ENCODE assay signal across 8 mouse cellular contexts in the genomic region with DNA sequence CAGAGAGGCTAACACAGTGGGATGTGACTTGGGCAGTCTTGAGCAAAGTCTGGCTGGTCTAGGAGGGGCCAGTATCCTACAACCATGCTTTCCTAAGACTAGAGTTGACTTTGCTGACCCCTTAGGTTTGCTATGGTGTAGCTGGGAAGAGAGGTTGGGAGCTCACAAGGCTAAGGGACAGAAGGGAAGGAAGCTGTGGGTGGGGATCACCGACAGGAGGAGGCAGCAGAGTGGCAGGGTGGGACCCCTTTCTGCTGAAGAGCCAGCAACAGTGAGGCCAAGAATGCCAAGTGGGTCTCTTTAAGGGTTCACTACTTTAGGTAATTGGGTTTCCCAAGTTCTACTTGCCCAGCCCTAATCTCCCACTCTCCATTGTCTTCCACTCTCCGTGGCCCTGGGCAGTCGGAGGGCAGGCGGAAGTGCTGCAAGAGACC.
DNase-seq lines count a peak whose midpoint lies in the region; ATAC-seq and TF ChIP-seq lines count a peak whose summit lies in the region.

No protein-coding gene starts in this region.

- no peak for ATAC-seq in embryonic facial prominence, embryonic 13.5 days (ENCODE audit: insufficient number of reproducible peaks, insufficient read depth, low FRiP score, low TSS enrichment, low read depth)
- peak; percentile 48 for ATAC-seq in hindbrain, postnatal 0 days
- 0 out of 2 replicates have a peak, but pooled peaks have one; percentile 9 for ATAC-seq in midbrain, embryonic 14.5 days (ENCODE audit: low FRiP score, low TSS enrichment)

- TF ChIP-seq CTCF in heart, adult 2 months (IDR thresholded peaks at IDR 0.05) = peak; percentile 22; the same call in 1 of the 2 replicates
- TF ChIP-seq CTCF in hindbrain, postnatal 0 days (IDR thresholded peaks at IDR 0.05; ENCODE audit: low read depth) = 0 out of 2 replicates have a peak, but pooled peaks have one; percentile 12

- H3K9ac ChIP-seq in heart, adult 2 months (ENCODE audit: low read depth, low read length) = no peak overlapping the region
- H3K9ac ChIP-seq in embryonic facial prominence, embryonic 13.5 days = peak overlapping the region; percentile 76
- peak overlapping the region; percentile 56; the same call in 1 of the 2 replicates for H3K9ac ChIP-seq in hindbrain, postnatal 0 days (replicated peaks; ENCODE audit: low read length)
- H3K9ac ChIP-seq in midbrain, embryonic 14.5 days (replicated peaks; ENCODE audit: low read length) = peak overlapping the region; percentile 74; the same call in 1 of the 2 replicates

- peak overlapping the region; percentile 94 for H3K27ac ChIP-seq in heart, adult 2 months
- H3K27ac ChIP-seq in embryonic facial prominence, embryonic 13.5 days = peak overlapping the region; percentile 87
- peak overlapping the region; percentile 74 for H3K27ac ChIP-seq in hindbrain, postnatal 0 days
- peak overlapping the region; percentile 99 for H3K27ac ChIP-seq in midbrain, embryonic 14.5 days (replicated peaks; ENCODE audit: low read depth, low read length)

- peak overlapping the region; percentile 89 for H3K4me2 ChIP-seq in embryonic facial prominence, embryonic 13.5 days
- H3K4me2 ChIP-seq in hindbrain, postnatal 0 days (ENCODE audit: low read depth, low read length) = peak overlapping the region; percentile 78
- H3K4me2 ChIP-seq in midbrain, embryonic 14.5 days (ENCODE audit: low read length) = peak overlapping the region; percentile 63

- H3K27me3 ChIP-seq in heart, adult 2 months (ENCODE audit: control insufficient read depth, insufficient read depth, low read length) = no peaks in the 10 kb centered on the region
- no peaks in the 10 kb centered on the region for H3K27me3 ChIP-seq in embryonic facial prominence, embryonic 13.5 days
- H3K27me3 ChIP-seq in hindbrain, postnatal 0 days (ENCODE audit: insufficient read depth, low read length) = no peaks in the 10 kb centered on the region
- H3K27me3 ChIP-seq in midbrain, embryonic 14.5 days (ENCODE audit: control insufficient read depth, insufficient read depth, low read length) = no peaks in the 10 kb centered on the region

- TF ChIP-seq EP300 in heart, adult 2 months (IDR thresholded peaks at IDR 0.05; ENCODE audit: insufficient read depth, low read depth, low read length) = no peak

- H3K4me1 ChIP-seq in heart, adult 2 months (ENCODE audit: control insufficient read depth, insufficient read depth, low read length) = peaks cover 11% of the 10 kb centered on the region
- H3K4me1 ChIP-seq in embryonic facial prominence, embryonic 13.5 days = peaks cover 23% of the 10 kb centered on the region
- peaks cover 17% of the 10 kb centered on the region; the same call in 1 of the 2 replicates for H3K4me1 ChIP-seq in hindbrain, postnatal 0 days (ENCODE audit: insufficient read depth, low read length)
- H3K4me1 ChIP-seq in midbrain, embryonic 14.5 days (ENCODE audit: control insufficient read depth, insufficient read depth, low read length) = peaks cover 26% of the 10 kb centered on the region

- no peaks in the 10 kb centered on the region for H3K79me2 ChIP-seq in heart, adult 2 months (replicated peaks; ENCODE audit: control insufficient read depth, insufficient read depth, low read length)

- no peak for TF ChIP-seq POLR2A in heart, adult 2 months (IDR thresholded peaks at IDR 0.05; ENCODE audit: insufficient read depth, low read depth, low read length)

- intact Hi-C loops in heart, adult 2 months (cut with DNase I) = loop anchor here (2.0 to 5.0 kb wide), 3 partner anchors 67 to 109 kb away; partner anchors contain the start of gene Sox13
- intact Hi-C loops in heart, postnatal 36 days (cut with DNase I) = loop anchor here (2.0 to 10.0 kb wide), 4 partner anchors 21 to 107 kb away; no protein-coding TSS in a partner anchor

- no peak overlapping the region for H3K4me3 ChIP-seq in heart, adult 2 months
- H3K4me3 ChIP-seq in embryonic facial prominence, embryonic 13.5 days = peak overlapping the region; percentile 44
- H3K4me3 ChIP-seq in hindbrain, postnatal 0 days (ENCODE audit: low read length) = no peak overlapping the region
- no peak overlapping the region for H3K4me3 ChIP-seq in midbrain, embryonic 14.5 days (replicated peaks; ENCODE audit: low read depth, low read length)

- H3K9me3 ChIP-seq in embryonic facial prominence, embryonic 13.5 days = no peaks in the 10 kb centered on the region; the same call in 1 of the 2 replicates
- no peaks in the 10 kb centered on the region for H3K9me3 ChIP-seq in hindbrain, postnatal 0 days (ENCODE audit: low read length)
- H3K9me3 ChIP-seq in midbrain, embryonic 14.5 days (ENCODE audit: control insufficient read depth, low read length) = no peaks in the 10 kb centered on the region

- no peaks in the 10 kb centered on the region for H3K36me3 ChIP-seq in heart, adult 2 months (ENCODE audit: control insufficient read depth, insufficient read depth, low read length)
- no peaks in the 10 kb centered on the region for H3K36me3 ChIP-seq in embryonic facial prominence, embryonic 13.5 days
- H3K36me3 ChIP-seq in hindbrain, postnatal 0 days (ENCODE audit: insufficient read depth, low read length) = no peaks in the 10 kb centered on the region
- no peaks in the 10 kb centered on the region for H3K36me3 ChIP-seq in midbrain, embryonic 14.5 days (ENCODE audit: control insufficient read depth, insufficient read depth, low read length)

- WGBS in heart, adult 2 months = 26% methylated on average over 4 of the region's 4 CpGs
- WGBS in embryonic facial prominence, embryonic 13.5 days = 13% methylated on average over 4 of the region's 4 CpGs
- WGBS in hindbrain, postnatal 0 days = 14% methylated on average over 4 of the region's 4 CpGs
- 1% methylated on average over 4 of the region's 4 CpGs for WGBS in midbrain, embryonic 14.5 days

- peak in 1 of 2 experiments; percentile 16 for DNase-seq in heart, adult 2 months
- DNase-seq in heart, postnatal 36 days = no peak
- no peak for DNase-seq in hindbrain, postnatal 0 days (ENCODE audit: low spot score)
- DNase-seq in midbrain, embryonic 14.5 days = no peak
- DNase-seq in adipocyte (ENCODE audit: low spot score) = no peak
- DNase-seq in cerebellum, postnatal 14 days = no peak
- DNase-seq in urinary bladder, postnatal 25 days (ENCODE audit: low spot score) = no peak
